Mouse (Mus musculus): ENCODE results near the gene Gpsm1. TPM values are rescaled to one million over a fixed set of nuclear protein-coding genes. Genes with fewer than 3 reads are reported as not detected.

Gpsm1 gene
- polyA plus RNA-seq (2021), result 23.3 TPM

GRCm38 (mm10) chr2:26315072-26315924 is at the start of gene Gpsm1:
TSS of gene Gpsm1 (plus strand) at chr2:26315515.
- peak; percentile 37 for ATAC-seq
- H3K27me3 ChIP-seq, result no peaks in the 10 kb centered on the region
- no peak for TF ChIP-seq CTCF (IDR thresholded peaks at IDR 0.05)
- POLR2A ChIA-PET, result interaction anchor here (0.6 kb wide), 1 partner anchor 22 kb away, joined by 3 read pairs; no protein-coding TSS in a partner anchor
- DNase-seq (ENCODE audit: low read depth, low spot score), result no peak
- in situ Hi-C loops (cut with MboI; ENCODE audit: low pct_unique_long_range_greater_than_20kb), result loop anchor here (10.0 kb wide), 1 partner anchor 250 kb away; no protein-coding TSS in a partner anchor
- CTCF ChIA-PET, result interaction anchor here (1.5 to 2.5 kb wide), 3 partner anchors 10 to 94 kb away, joined by 4 to 16 read pairs (median 6); partner anchors contain the start of gene Inpp5e

DNA sequence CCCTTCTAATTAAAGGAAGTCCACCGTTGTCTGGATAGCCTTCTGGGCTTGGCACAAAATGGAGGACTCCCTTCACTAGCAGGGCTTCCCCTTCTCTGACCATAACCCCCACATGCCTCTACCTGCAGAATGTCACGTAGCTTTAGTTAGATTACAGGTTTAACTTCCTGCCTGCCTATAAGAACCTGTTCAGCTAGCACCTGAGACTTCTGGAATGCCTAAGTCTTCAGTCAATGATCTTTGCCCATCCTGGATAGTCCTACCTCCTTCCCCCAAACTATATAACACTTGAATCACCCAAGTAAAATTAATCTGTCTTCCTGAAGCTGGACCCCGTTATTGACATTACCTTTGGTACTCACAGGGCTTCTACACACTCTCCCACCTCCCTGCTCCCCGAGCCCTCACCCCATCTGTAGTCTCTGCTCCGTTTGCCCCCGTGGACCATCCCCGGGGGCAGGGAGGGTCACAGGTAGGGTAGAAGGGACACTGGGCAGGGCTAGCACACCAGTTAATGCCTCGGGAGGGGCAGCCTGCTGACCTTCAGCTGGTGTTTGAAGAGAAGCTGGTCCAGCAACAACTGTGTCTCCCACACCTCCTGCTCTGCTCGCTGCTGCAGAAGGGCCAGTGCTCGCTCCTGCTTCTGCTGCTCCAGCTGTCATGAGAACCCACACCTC is 49.1 kb upstream of the Gpsm1 start:
- ChIA-PET POLR2A (no interaction called here), CTCF (no interaction called here)
- TF ChIP-seq CTCF (IDR thresholded peaks at IDR 0.05), result no peak
- in situ Hi-C loops (cut with MboI; ENCODE audit: low pct_unique_long_range_greater_than_20kb), result no loop called here
- ATAC-seq (no peak), DNase-seq (ENCODE audit: low read depth, low spot score) (no peak)
- H3K27me3 ChIP-seq, result no peaks in the 10 kb centered on the region

GRCm38 (mm10) chr2:26268216-26268615 is 47.1 kb upstream of the Gpsm1 start:
- TF ChIP-seq CTCF (IDR thresholded peaks at IDR 0.05), result no peak
- H3K27me3 ChIP-seq, result no peaks in the 10 kb centered on the region
- ChIA-PET CTCF (interaction anchor here (0.8 to 1.8 kb wide), 2 partner anchors 85 to 115 kb away, joined by 4 read pairs; no protein-coding TSS in a partner anchor), POLR2A (no interaction called here)
- in situ Hi-C loops (cut with MboI; ENCODE audit: low pct_unique_long_range_greater_than_20kb), result no loop called here
- no peak for DNase-seq (ENCODE audit: low read depth, low spot score)
- no peak for ATAC-seq

- TF ChIP-seq CTCF (IDR thresholded peaks at IDR 0.05), result no peak
These were observed 41.7 kb upstream of the Gpsm1 start for GRCm38 (mm10) chr2:26273611-26274010.

GRCm38 (mm10) chr2:26279712-26280111 is 35.6 kb upstream of the Gpsm1 start:
- TF ChIP-seq CTCF (IDR thresholded peaks at IDR 0.05), result no peak
- ChIA-PET POLR2A (no interaction called here), CTCF (interaction anchor here (0.6 kb wide), 1 partner anchor 12 kb away, joined by 3 read pairs; no protein-coding TSS in a partner anchor)
- DNase-seq (ENCODE audit: low read depth, low spot score) (no peak), ATAC-seq (no peak)
- peaks cover 15% of the 10 kb centered on the region for H3K27me3 ChIP-seq
- in situ Hi-C loops (cut with MboI; ENCODE audit: low pct_unique_long_range_greater_than_20kb), result loop anchor here (5.0 to 10.0 kb wide), 2 partner anchors 122 to 245 kb away; no protein-coding TSS in a partner anchor

More at GRCm38 (mm10) chr2:26273611-26274010, 41.7 kb upstream of the Gpsm1 start:
- DNase-seq (ENCODE audit: low read depth, low spot score) (no peak), ATAC-seq (no peak)
- CTCF ChIA-PET, result interaction anchor here (1.0 to 2.0 kb wide), 3 partner anchors 90 to 120 kb away, joined by 3 to 6 read pairs (median 4); no protein-coding TSS in a partner anchor
- POLR2A ChIA-PET, result no interaction called here
- peaks cover 4% of the 10 kb centered on the region for H3K27me3 ChIP-seq
- in situ Hi-C loops (cut with MboI; ENCODE audit: low pct_unique_long_range_greater_than_20kb), result loop anchor here (10.0 kb wide), 1 partner anchor 239 kb away; no protein-coding TSS in a partner anchor

DNA sequence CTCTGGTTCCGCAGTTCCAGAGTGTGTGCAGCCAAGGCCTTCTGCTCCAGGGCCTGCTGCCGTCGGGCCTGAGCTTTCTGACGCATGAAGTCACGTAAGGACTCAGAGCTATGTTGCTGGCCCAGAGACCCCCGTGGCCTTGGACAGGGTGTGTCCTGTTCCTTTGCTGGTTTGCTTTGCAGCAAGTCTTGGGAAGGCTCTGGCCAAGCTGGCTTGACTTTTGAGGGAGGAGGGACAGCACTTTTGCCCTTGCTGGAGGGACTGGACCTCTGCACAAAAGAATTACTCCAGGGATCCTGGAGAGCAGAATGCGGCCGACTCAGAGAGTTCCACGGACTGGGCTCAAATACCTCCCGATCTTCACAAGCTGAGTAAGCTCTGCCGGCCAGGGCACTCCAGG is 34.7 kb upstream of the Gpsm1 start:
- ChIA-PET POLR2A (no interaction called here), CTCF (no interaction called here)
- no peak for TF ChIP-seq CTCF (IDR thresholded peaks at IDR 0.05)
- in situ Hi-C loops (cut with MboI; ENCODE audit: low pct_unique_long_range_greater_than_20kb), result no loop called here
- no peak for ATAC-seq
- peaks cover 17% of the 10 kb centered on the region for H3K27me3 ChIP-seq
- DNase-seq (ENCODE audit: low read depth, low spot score), result no peak

DNA sequence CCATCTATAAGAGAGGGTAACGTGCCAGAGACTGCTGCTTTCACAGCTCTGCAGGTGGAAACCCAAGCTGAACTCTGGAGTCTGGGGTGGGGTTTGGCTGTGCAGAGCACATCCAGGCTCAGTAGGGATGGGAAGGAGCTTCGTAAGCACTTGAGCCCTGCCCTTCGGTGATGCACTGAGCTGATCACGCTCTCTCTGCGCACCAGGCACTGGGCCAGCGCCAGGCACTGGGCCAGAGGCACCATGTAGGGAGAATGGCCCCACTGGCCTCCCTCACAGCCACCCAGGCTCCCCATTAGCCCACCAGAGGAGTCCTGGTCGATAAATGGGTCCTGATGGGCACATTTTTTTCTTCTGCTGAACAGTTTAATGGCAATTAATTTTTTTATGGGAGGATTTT is 29.5 kb upstream of the Gpsm1 start:
- DNase-seq (ENCODE audit: low read depth, low spot score) (no peak), ATAC-seq (no peak)
- peaks cover 17% of the 10 kb centered on the region for H3K27me3 ChIP-seq
- CTCF ChIA-PET, result interaction anchor here (1.0 to 1.2 kb wide), 2 partner anchors 9 to 63 kb away, joined by 3 read pairs; no protein-coding TSS in a partner anchor
- in situ Hi-C loops (cut with MboI; ENCODE audit: low pct_unique_long_range_greater_than_20kb), result no loop called here
- POLR2A ChIA-PET, result no interaction called here
- TF ChIP-seq CTCF (IDR thresholded peaks at IDR 0.05), result no peak

- TF ChIP-seq CTCF (IDR thresholded peaks at IDR 0.05), result no peak
- POLR2A ChIA-PET, result interaction anchor here (0.6 kb wide), 1 partner anchor 237 kb away, joined by 3 read pairs; no protein-coding TSS in a partner anchor
- peaks cover 14% of the 10 kb centered on the region for H3K27me3 ChIP-seq
- in situ Hi-C loops (cut with MboI; ENCODE audit: low pct_unique_long_range_greater_than_20kb), result no loop called here
- CTCF ChIA-PET, result interaction anchor here (1.0 kb wide), 1 partner anchor 9 kb away, joined by 3 read pairs; no protein-coding TSS in a partner anchor
- ATAC-seq (no peak), DNase-seq (ENCODE audit: low read depth, low spot score) (no peak)
These were observed 28.9 kb upstream of the Gpsm1 start for GRCm38 (mm10) chr2:26286391-26286790.

DNA sequence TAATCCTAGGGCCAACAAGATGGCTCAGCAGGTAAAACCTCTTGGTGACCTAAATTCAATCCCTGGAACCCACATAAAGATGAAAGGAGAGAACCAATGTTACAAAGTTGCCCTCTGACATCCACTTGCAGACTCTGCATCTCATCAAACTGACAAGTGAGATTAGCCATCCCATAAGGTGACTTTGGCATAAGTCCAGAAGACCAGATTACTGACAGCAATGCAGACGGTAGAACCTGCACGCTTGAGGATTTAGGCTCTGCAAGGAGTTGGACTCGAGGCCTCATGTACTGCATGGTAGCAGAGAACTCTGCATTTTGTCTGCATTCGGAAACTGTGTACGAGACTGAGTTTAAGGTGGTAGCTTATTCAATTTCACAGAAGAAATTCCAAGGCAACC is 25.2 kb upstream of the Gpsm1 start:
- TF ChIP-seq CTCF (IDR thresholded peaks at IDR 0.05), result no peak
- POLR2A ChIA-PET, result no interaction called here

DNA sequence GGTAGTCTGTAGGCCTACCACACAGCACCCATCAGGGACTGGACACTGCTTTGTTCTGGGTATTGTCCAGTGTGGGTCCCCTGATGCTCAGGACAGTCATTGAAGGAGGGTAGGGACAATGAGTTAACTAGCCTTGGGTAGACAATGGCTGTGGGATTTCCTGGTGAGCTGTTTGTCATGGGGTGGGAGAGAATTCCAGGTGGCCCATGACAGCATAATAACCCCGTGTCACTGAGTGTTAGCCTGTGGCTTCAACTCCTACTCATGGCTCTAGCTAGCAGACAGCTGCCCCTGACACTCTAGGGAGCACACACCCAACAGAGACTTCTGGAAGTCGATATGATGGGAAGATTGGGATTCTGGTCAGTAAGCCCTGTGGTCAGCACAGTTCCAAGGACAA is 20.9 kb upstream of the Gpsm1 start, which contains the start of gene Ccdc187:
Ccdc187 (minus strand) TSS at position 101 of the 400 bp plus-strand sequence.
- POLR2A ChIA-PET, result no interaction called here

More for the DNA sequence above, 25.2 kb upstream of the Gpsm1 start:
- CTCF ChIA-PET, result no interaction called here
- H3K27me3 ChIP-seq, result peaks cover 13% of the 10 kb centered on the region
- in situ Hi-C loops (cut with MboI; ENCODE audit: low pct_unique_long_range_greater_than_20kb), result no loop called here
- DNase-seq (ENCODE audit: low read depth, low spot score) (no peak), ATAC-seq (no peak)

More for the DNA sequence above, 20.9 kb upstream of the Gpsm1 start, which contains the start of gene Ccdc187:
- ATAC-seq (no peak), DNase-seq (ENCODE audit: low read depth, low spot score) (no peak)
- in situ Hi-C loops (cut with MboI; ENCODE audit: low pct_unique_long_range_greater_than_20kb), result no loop called here
- H3K27me3 ChIP-seq, result no peaks in the 10 kb centered on the region
- CTCF ChIA-PET, result interaction anchor here (1.1 kb wide), 1 partner anchor 8 kb away, joined by 3 read pairs; no protein-coding TSS in a partner anchor
- no peak for TF ChIP-seq CTCF (IDR thresholded peaks at IDR 0.05)
